Mouse (Mus musculus): ENCODE results near the gene Sox4. TPM values are rescaled to one million over a fixed set of nuclear protein-coding genes. Genes with fewer than 3 reads are reported as not detected.

The Sox4 gene
- total and polyA plus RNA-seq, 2 experiments from 2014 or later: 44.5 to 87.0 TPM

DNA sequence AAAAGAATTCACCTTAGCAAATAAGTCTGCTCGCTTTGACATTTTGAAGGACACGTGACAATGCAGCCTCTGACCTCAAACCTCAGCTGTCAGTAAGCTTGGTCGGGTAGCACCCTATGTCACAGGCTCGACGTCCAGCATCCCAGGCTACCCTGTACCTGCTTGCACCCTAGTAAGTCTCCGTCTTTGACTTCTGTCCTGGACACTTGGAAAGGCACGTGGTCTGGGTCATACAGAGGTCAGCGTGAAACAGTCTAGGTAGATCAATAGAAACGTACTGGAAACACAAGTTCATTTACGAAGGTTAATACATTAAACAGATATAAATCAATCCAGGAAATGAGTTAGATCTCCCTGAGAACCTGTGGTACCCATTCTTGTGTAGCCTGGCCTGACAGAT lies 46.5 kb downstream of the Sox4 start:
- Histone ChIP-seq H3K9me3 (replicated peaks; ENCODE audit: control insufficient read depth, low read length) (no peaks in the 10 kb centered on the region), H3K9ac (replicated peaks; ENCODE audit: low read depth, low read length) (no peak overlapping the region), H3K4me3 (ENCODE audit: low read depth, low read length) (no peak overlapping the region), H3K4me1 (ENCODE audit: control insufficient read depth, insufficient read depth) (no peaks in the 10 kb centered on the region), H3K27ac (ENCODE audit: low read depth) (no peak overlapping the region), H3K27me3 (ENCODE audit: control insufficient read depth, insufficient read depth, low read length) (no peaks in the 10 kb centered on the region), H3K4me2 (ENCODE audit: low read depth, low read length) (no peak overlapping the region), H3K36me3 (replicated peaks; ENCODE audit: control insufficient read depth, insufficient read depth, low read length) (no peaks in the 10 kb centered on the region)
- ATAC-seq (ENCODE audit: insufficient read depth, low read depth) (no peak), DNase-seq (ENCODE audit: low spot score) (no peak)
- 82% methylated on average over 10 of the region's 10 CpGs for WGBS
- TF ChIP-seq EP300 (IDR thresholded peaks at IDR 0.05; ENCODE audit: low read depth) (no peak), CTCF (IDR thresholded peaks at IDR 0.05; ENCODE audit: low read depth) (no peak)
